Mouse (Mus musculus) CH12.LX (cell line): ENCODE results near the gene Fastkd5. TPM values are rescaled to one million over a fixed set of nuclear protein-coding genes. Genes with fewer than 3 reads are reported as not detected.

ENCODE experiments used
- DNase-seq: peaks from one replicate; pipeline ENCODE4 v3.0.0-alpha.2; 2013; ENCODE audit errors: extremely low read depth
- H3K27ac ChIP-seq: 2 replicates; pipeline ENCODE4 v1.5.1; 2012; ENCODE audit warnings: low read depth, mild to moderate bottlenecking, control low read depth, moderate library complexity; ENCODE audit not compliant: insufficient read depth
- H3K27me3 ChIP-seq: replicated peaks from 2 replicates; pipeline ENCODE3; 2012; ENCODE audit warnings: inconsistent platforms
- H3K36me3 ChIP-seq, 2 experiments: replicated peaks in 1 of 2; 2 replicates each; pipeline versions ENCODE3 to v1.6.1; 2012; ENCODE audit warnings: inconsistent platforms in 1 of 2, low read length in 1 of 2, mild to moderate bottlenecking in 1 of 2, mixed read lengths in 1 of 2, moderate library complexity in 1 of 2; ENCODE audit not compliant: control insufficient read depth in 1 of 2, insufficient read depth in 1 of 2
- H3K4me1 ChIP-seq, 2 experiments: 2 replicates each; pipeline ENCODE4 v1.6.1; 2012; ENCODE audit warnings: inconsistent platforms in 1 of 2, moderate library complexity in 1 of 2; ENCODE audit not compliant: insufficient read depth in 2 of 2, control insufficient read depth in 1 of 2
- H3K4me2 ChIP-seq: 2 replicates; pipeline ENCODE4 v1.6.1; 2012; ENCODE audit warnings: low read depth, mild to moderate bottlenecking, control low read depth; ENCODE audit not compliant: poor library complexity, insufficient read depth, severe bottlenecking
- H3K4me3 ChIP-seq, 3 experiments: fragments of 150-350 bp in 1 of 3; sonication (generic) in 1 of 3; replicated peaks in 1 of 3; 2 replicates each; pipeline versions ENCODE3 to v1.5.1; 2011 to 2012; ENCODE audit warnings: low read depth in 2 of 3, low read length in 2 of 3, mild to moderate bottlenecking in 2 of 3, moderate library complexity in 2 of 3, control low read depth in 1 of 3, improper control_type of control experiment in 1 of 3, inconsistent platforms in 1 of 3, mixed read lengths in 1 of 3; ENCODE audit not compliant: poor library complexity in 1 of 3
- H3K79me2 ChIP-seq: replicated peaks from 2 replicates; pipeline ENCODE4 v1.6.1; 2012; ENCODE audit warnings: mild to moderate bottlenecking, moderate library complexity; ENCODE audit not compliant: control insufficient read depth, poor library complexity, insufficient read depth, severe bottlenecking; ENCODE audit errors: extremely low read depth
- H3K9ac ChIP-seq: 2 replicates; pipeline ENCODE4 v1.6.1; 2012; ENCODE audit warnings: low read depth, mild to moderate bottlenecking, control low read depth, moderate library complexity; ENCODE audit not compliant: insufficient read depth
- H3K9me3 ChIP-seq: replicated peaks from 2 replicates; pipeline ENCODE3; 2012; ENCODE audit warnings: low read length, inconsistent platforms, mixed read lengths
- BHLHE40 ChIP-seq: IDR thresholded peaks from 2 replicates; pipeline ENCODE4 v1.6.1; 2011; ENCODE audit warnings: mild to moderate bottlenecking, low read depth, low read length, improper control_type of control experiment
- CHD1 ChIP-seq: IDR thresholded peaks from 2 replicates; pipeline ENCODE4 v1.6.1; 2012; ENCODE audit warnings: low read depth, low read length, improper control_type of control experiment, inconsistent platforms
- E2F4 ChIP-seq: IDR thresholded peaks from 2 replicates; pipeline ENCODE4 v1.6.1; 2011; ENCODE audit warnings: low read depth, low read length, improper control_type of control experiment; ENCODE audit not compliant: insufficient replicate concordance
- IRF4 ChIP-seq: IDR thresholded peaks from 2 replicates; pipeline ENCODE4 v1.6.1; 2014; ENCODE audit warnings: low read depth, mild to moderate bottlenecking, inconsistent platforms, low read length, improper control_type of control experiment
- JUND ChIP-seq: conservative IDR thresholded peaks from 2 replicates; pipeline ENCODE4 v1.6.1; 2011; ENCODE audit warnings: low read depth, low read length, improper control_type of control experiment
- KAT2A ChIP-seq: IDR thresholded peaks from 2 replicates; pipeline ENCODE4 v1.6.1; 2012; ENCODE audit warnings: low read length, improper control_type of control experiment, inconsistent platforms; ENCODE audit not compliant: insufficient replicate concordance
- MAFK ChIP-seq: IDR thresholded peaks from 2 replicates; pipeline ENCODE4 v1.6.1; 2011; ENCODE audit warnings: low read length, improper control_type of control experiment; ENCODE audit not compliant: insufficient replicate concordance
- MAZ ChIP-seq: IDR thresholded peaks from 2 replicates; pipeline ENCODE4 v1.6.1; 2012; ENCODE audit warnings: low read depth, mild to moderate bottlenecking, inconsistent platforms, low read length, improper control_type of control experiment, moderate library complexity
- MXI1 ChIP-seq: IDR thresholded peaks from 2 replicates; pipeline ENCODE4 v1.6.1; 2011; ENCODE audit warnings: mild to moderate bottlenecking, low read depth, low read length, improper control_type of control experiment
- MYC ChIP-seq: IDR thresholded peaks from 2 replicates; pipeline ENCODE4 v1.6.1; 2011; ENCODE audit warnings: low read depth, mild to moderate bottlenecking, improper control_type of control experiment, low read length
- NELFE ChIP-seq: IDR thresholded peaks from 2 replicates; pipeline ENCODE4 v1.6.1; 2011; ENCODE audit warnings: low read depth, low read length, improper control_type of control experiment
- NRF1 ChIP-seq: IDR thresholded peaks from 2 replicates; pipeline ENCODE4 v1.6.1; 2014; ENCODE audit warnings: low read depth, mild to moderate bottlenecking, inconsistent platforms, low read length, improper control_type of control experiment, moderate library complexity
- PAX5 ChIP-seq: IDR thresholded peaks from 2 replicates; pipeline ENCODE4 v1.6.1; 2012; ENCODE audit warnings: low read length, inconsistent platforms, mixed read lengths
- POLR2A ChIP-seq: IDR thresholded peaks from 2 replicates; pipeline ENCODE4 v1.6.1; 2011; ENCODE audit warnings: low read depth, mild to moderate bottlenecking, improper control_type of control experiment, low read length
- POLR2AphosphoS2 ChIP-seq: IDR thresholded peaks from 2 replicates; pipeline ENCODE4 v1.6.1; 2011; ENCODE audit warnings: low read depth, low read length, improper control_type of control experiment
- RCOR1 ChIP-seq: conservative IDR thresholded peaks from 2 replicates; pipeline ENCODE4 v1.6.1; 2012; ENCODE audit warnings: low read depth, mild to moderate bottlenecking, inconsistent platforms, low read length, improper control_type of control experiment
- SIN3A ChIP-seq: IDR thresholded peaks from 2 replicates; pipeline ENCODE4 v1.6.1; 2012; ENCODE audit warnings: low read length, improper control_type of control experiment, inconsistent platforms
- SMC3 ChIP-seq: IDR thresholded peaks from 2 replicates; pipeline ENCODE4 v1.6.1; 2011; ENCODE audit warnings: low read depth, low read length, improper control_type of control experiment
- TBP ChIP-seq: conservative IDR thresholded peaks from 2 replicates; pipeline ENCODE4 v1.6.1; 2011; ENCODE audit warnings: low read depth, low read length, improper control_type of control experiment
- ZC3H11A ChIP-seq: IDR thresholded peaks from 2 replicates; pipeline ENCODE4 v1.6.1; 2012; ENCODE audit warnings: low read depth, mild to moderate bottlenecking, inconsistent platforms, low read length, improper control_type of control experiment
- ZMIZ1 ChIP-seq: IDR thresholded peaks from 2 replicates; pipeline ENCODE4 v1.6.1; 2012; ENCODE audit warnings: low read depth, mild to moderate bottlenecking, inconsistent platforms, low read length, improper control_type of control experiment
- ZNF384 ChIP-seq: IDR thresholded peaks from 2 replicates; pipeline ENCODE4 v1.6.1; 2012; ENCODE audit warnings: low read depth, low read length, improper control_type of control experiment, inconsistent platforms
- dilution Hi-C: fragments of 300-500 bp; cut with MboI; formaldehyde crosslinking; loops from 2 replicates; pipeline ENCODE4 v1.14.3; 2020; ENCODE audit warnings: low sequenced_read_pairs; ENCODE audit not compliant: extremely low pct_unique_long_range_greater_than_20kb, extremely low pct_ligation_motif_present
- in situ Hi-C: fragments of 300-500 bp; cut with MboI; formaldehyde crosslinking; loops from 3 replicates; pipeline ENCODE4 v1.14.3; 2019; ENCODE audit warnings: low sequenced_read_pairs, low pct_ligation_motif_present, low pct_unique_long_range_greater_than_20kb, mixed read lengths
- polyA plus RNA-seq: library from polyadenylated mRNA; unstranded; fragments of >175 nt; gene quantifications from 2 replicates; pipeline ENCODE4 v1.2.1, GENCODE M21; 2012; ENCODE audit warnings: low read depth; ENCODE audit not compliant: insufficient read length
- total RNA-seq, 2 experiments: library from RNA; depleted of rRNA; stranded (reverse); fragments of 300-350 nt in 1 of 2; fragments of >200 nt in 1 of 2; gene quantifications; 2 replicates each; pipeline ENCODE4 v1.2.3; 2012 to 2014

The Fastkd5 gene
- total and polyA plus RNA-seq, 3 experiments: 6.0 to 14.8 (median 9.1) TPM

DNA sequence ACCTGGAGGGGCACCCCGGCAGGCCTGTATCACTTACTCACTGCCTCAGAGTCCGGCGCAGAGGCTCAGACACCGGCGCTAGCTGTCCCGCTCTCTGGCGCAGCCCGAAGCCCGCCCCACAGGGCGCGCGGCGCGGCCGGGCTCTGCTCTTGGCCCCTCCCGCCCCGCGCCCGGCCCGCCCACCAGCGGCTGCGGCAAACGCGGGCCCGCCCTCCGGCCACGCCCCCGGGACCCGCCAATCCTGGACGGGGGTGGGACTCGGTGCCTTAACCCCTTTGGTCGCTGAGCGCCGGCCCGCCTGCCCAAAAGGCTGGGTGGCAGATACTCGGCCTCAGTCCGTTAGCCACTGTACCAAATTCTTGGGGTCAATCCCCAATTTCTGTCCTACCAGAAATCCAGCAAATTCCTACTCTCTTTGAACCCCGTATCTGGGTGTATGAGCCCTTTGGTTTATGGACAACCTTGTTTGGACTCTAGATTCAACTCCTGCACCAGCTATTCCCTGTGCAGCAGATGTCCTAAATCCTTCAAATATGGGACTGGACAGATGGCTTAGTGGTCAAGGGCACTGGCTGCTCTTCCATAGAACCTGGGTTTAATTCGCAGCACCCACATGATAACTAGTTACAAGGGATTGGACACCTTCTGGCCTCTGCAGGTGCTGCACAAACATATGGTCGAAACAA lies 13.0 kb upstream of the Fastkd5 start, which contains the start of gene Lzts3:
Gene Lzts3, minus strand, starts transcription at position 120 of the 686 bp plus-strand sequence.
- TF ChIP-seq ZC3H11A (no peak), SMC3 (no peak), MXI1 (no peak), KAT2A (no peak), NELFE (peak; percentile 72), PAX5 (no peak), MAZ (0 out of 2 replicates have a peak, but pooled peaks have one; percentile 21), MAFK (no peak), RCOR1 (no peak), E2F4 (no peak), BHLHE40 (no peak), POLR2A (peak; percentile 81), IRF4 (peak; percentile 31; the same call in 1 of the 2 replicates), SIN3A (no peak), TBP (peak; percentile 65; the same call in 1 of the 2 replicates), CHD1 (no peak), MYC (no peak), ZMIZ1 (peak; percentile 72; the same call in 1 of the 2 replicates), POLR2AphosphoS2 (peak; percentile 48; the same call in 1 of the 2 replicates), NRF1 (no peak), ZNF384 (no peak), JUND (no peak)
- no peak within 1 kb of the TSS for H3K27ac ChIP-seq

More for the DNA sequence above, 13.0 kb upstream of the Fastkd5 start, which contains the start of gene Lzts3:
- peak; percentile 80 for DNase-seq
- Histone ChIP-seq H3K4me3 (peak within 1 kb of the TSS; percentile 49 to 83 (median 62)), H3K9ac (peak within 1 kb of the TSS; percentile 71), H3K9me3 (no peaks in the 10 kb centered on the region), H3K4me1 (peaks cover 4 to 20% of the 10 kb centered on the region in 2 experiments; a peak in 3 of 4 replicates), H3K27me3 (peaks cover 3% of the 10 kb centered on the region), H3K36me3 (peaks cover 0 to 14% of the 10 kb centered on the region in 2 experiments), H3K79me2 (no peaks in the 10 kb centered on the region), H3K4me2 (peak within 1 kb of the TSS; percentile 93)
- in situ Hi-C loops: no loop called here
- dilution Hi-C loops: no loop called here
